Mouse (Mus musculus): ENCODE results near the gene Prkcb.

The Prkcb gene

GRCm38 (mm10) chr7:122465823-122466549, 177.4 kb downstream of the Prkcb start:
- peak; percentile 17 for DNase-seq (ENCODE audit: low read depth, low spot score)

GRCm38 (mm10) chr7:122466722-122467121, 178.2 kb downstream of the Prkcb start:
- DNase-seq (ENCODE audit: low read depth, low spot score), result no peak

GRCm38 (mm10) chr7:122467831-122468230, 179.3 kb downstream of the Prkcb start:
- DNase-seq (ENCODE audit: low read depth, low spot score), result no peak

GRCm38 (mm10) chr7:122470370-122471280, 182.1 kb downstream of the Prkcb start:
- DNase-seq (ENCODE audit: low read depth, low spot score), result peak; percentile 51

GRCm38 (mm10) chr7:122472223-122472622, 183.7 kb downstream of the Prkcb start:
- no peak for DNase-seq (ENCODE audit: low read depth, low spot score)

- no peak for DNase-seq (ENCODE audit: low read depth, low spot score)
Observed at GRCm38 (mm10) chr7:122475038-122475437, 186.5 kb downstream of the Prkcb start.

- DNase-seq (ENCODE audit: low read depth, low spot score), result no peak
Observed at GRCm38 (mm10) chr7:122476697-122477096, 188.1 kb downstream of the Prkcb start.

- no peak for DNase-seq (ENCODE audit: low read depth, low spot score)
Observed at GRCm38 (mm10) chr7:122477118-122477517, 188.6 kb downstream of the Prkcb start.

GRCm38 (mm10) chr7:122477566-122478564, 189.3 kb downstream of the Prkcb start:
- no peak for DNase-seq (ENCODE audit: low read depth, low spot score)

GRCm38 (mm10) chr7:122483949-122484348, 195.4 kb downstream of the Prkcb start:
- DNase-seq (ENCODE audit: low read depth, low spot score), result no peak

- DNase-seq (ENCODE audit: low read depth, low spot score), result no peak
Observed at GRCm38 (mm10) chr7:122487929-122488571, 199.5 kb downstream of the Prkcb start.

- DNase-seq (ENCODE audit: low read depth, low spot score), result no peak
Observed at GRCm38 (mm10) chr7:122492041-122492440, 203.5 kb downstream of the Prkcb start.

GRCm38 (mm10) chr7:122492936-122493335, 204.4 kb downstream of the Prkcb start:
- DNase-seq (ENCODE audit: low read depth, low spot score), result no peak

- DNase-seq (ENCODE audit: low read depth, low spot score), result peak; percentile 36
Observed at GRCm38 (mm10) chr7:122494088-122494487, 205.5 kb downstream of the Prkcb start.

- no peak for DNase-seq (ENCODE audit: low read depth, low spot score)
Observed at GRCm38 (mm10) chr7:122497516-122497915, 209.0 kb downstream of the Prkcb start.

GRCm38 (mm10) chr7:122498461-122498860, 209.9 kb downstream of the Prkcb start:
- DNase-seq (ENCODE audit: low read depth, low spot score), result no peak

GRCm38 (mm10) chr7:122499743-122500597, 211.4 kb downstream of the Prkcb start:
- no peak for DNase-seq (ENCODE audit: low read depth, low spot score)

- no peak for DNase-seq (ENCODE audit: low read depth, low spot score)
Observed at GRCm38 (mm10) chr7:122506467-122506866, 217.9 kb downstream of the Prkcb start.

GRCm38 (mm10) chr7:122509903-122510302, 221.4 kb downstream of the Prkcb start:
- DNase-seq (ENCODE audit: low read depth, low spot score), result no peak

GRCm38 (mm10) chr7:122512430-122512966, 223.9 kb downstream of the Prkcb start:
- no peak for DNase-seq (ENCODE audit: low read depth, low spot score)

All from embryo, embryonic 11.5 days (tissue).